Mouse (Mus musculus) liver, postnatal 0 days (tissue): ENCODE data around the gene Toe1.

Source experiments
- CTCF ChIP-seq: sonication (generic); IDR thresholded peaks from 2 replicates; pipeline ENCODE4 v1.5.1; 2016; ENCODE audit warnings: antibody characterized with exemption, low read depth
- EP300 ChIP-seq: IDR thresholded peaks from 2 replicates; pipeline ENCODE4 v1.6.1; 2016; ENCODE audit warnings: antibody characterized with exemption, low read depth, mild to moderate bottlenecking

DNA sequence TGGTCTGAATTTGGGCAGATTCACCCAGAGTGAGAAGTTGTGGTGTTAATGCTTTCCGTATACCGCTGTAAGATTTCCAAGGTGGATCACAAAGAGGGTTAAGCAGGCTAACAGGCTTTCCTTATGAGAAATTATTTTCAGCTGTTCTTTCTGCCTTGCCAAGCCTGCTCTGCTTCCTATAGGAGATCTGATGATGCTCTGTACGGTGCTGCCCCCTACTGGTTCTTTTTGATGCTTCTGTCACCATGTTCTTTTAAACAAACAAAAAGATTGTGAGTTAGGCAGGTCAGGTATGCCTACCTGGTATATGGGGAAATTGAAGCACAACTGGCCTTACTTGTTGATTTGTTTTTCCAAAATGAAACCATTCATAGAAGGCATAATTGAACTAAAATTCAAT lies 18.5 kb downstream of the Toe1 start:
- TF ChIP-seq EP300 (no peak), CTCF (peak; percentile 89)
